Mouse (Mus musculus) small intestine, adult 2 months (tissue): Measurements from ENCODE around the gene Rab3gap1. TPM values are rescaled to one million over a fixed set of nuclear protein-coding genes. Genes with fewer than 3 reads are reported as not detected.

Source experiments
- H3K27ac ChIP-seq: fragments of 200-500 bp; 2 replicates; pipeline ENCODE4 v1.5.1; 2012; ENCODE audit warnings: low read depth, low read length, control low read depth, inconsistent platforms; ENCODE audit not compliant: insufficient read depth
- H3K27me3 ChIP-seq: fragments of 200-500 bp; 2 replicates; pipeline ENCODE4 v1.6.1; 2012; ENCODE audit warnings: mild to moderate bottlenecking, moderate library complexity, low read length, inconsistent platforms; ENCODE audit not compliant: control insufficient read depth, insufficient read depth
- H3K36me3 ChIP-seq: fragments of 200-500 bp; 2 replicates; pipeline ENCODE4 v1.6.1; 2012; ENCODE audit warnings: mild to moderate bottlenecking, low read length, control low read depth, inconsistent platforms; ENCODE audit not compliant: control insufficient read depth, insufficient read depth
- H3K4me1 ChIP-seq: fragments of 200-500 bp; 2 replicates; pipeline ENCODE4 v1.6.1; 2012; ENCODE audit warnings: low read length, inconsistent platforms, mixed read lengths; ENCODE audit not compliant: control insufficient read depth, insufficient read depth, insufficient read length
- H3K4me3 ChIP-seq: fragments of 200-500 bp; 2 replicates; pipeline ENCODE4 v1.5.1; 2012; ENCODE audit warnings: low read depth, mild to moderate bottlenecking, control low read depth, inconsistent platforms, low read length, moderate library complexity
- CTCF ChIP-seq: fragments of 200-500 bp; IDR thresholded peaks from 2 replicates; pipeline ENCODE4 v1.5.1; 2012; ENCODE audit warnings: low read depth, mild to moderate bottlenecking, control low read depth, inconsistent platforms, low read length, moderate library complexity, mixed read lengths; ENCODE audit not compliant: insufficient replicate concordance, insufficient read length; ENCODE audit errors: extremely low read depth
- POLR2A ChIP-seq: fragments of 200-500 bp; IDR thresholded peaks from 2 replicates; pipeline ENCODE4 v1.6.1; 2012; ENCODE audit warnings: low read depth, mild to moderate bottlenecking, control low read depth, inconsistent platforms, low read length, moderate library complexity
- WGBS: fragments of 180-500 bp; shearing (Covaris S2); methylation state at CpG from one replicate; pipeline ENCODE4 v1.1.7; 2018; 5-methylcytosine and 5-hydroxymethylcytosine counted together
- polyA plus RNA-seq: library from polyadenylated mRNA; depleted of rRNA; stranded (reverse); fragments of >200 nt; gene quantifications from 2 replicates; pipeline ENCODE4 v1.2.3, GENCODE M21; 2012

Gene Rab3gap1
- polyA plus RNA-seq, 1 experiment, result 14.6 TPM

DNA sequence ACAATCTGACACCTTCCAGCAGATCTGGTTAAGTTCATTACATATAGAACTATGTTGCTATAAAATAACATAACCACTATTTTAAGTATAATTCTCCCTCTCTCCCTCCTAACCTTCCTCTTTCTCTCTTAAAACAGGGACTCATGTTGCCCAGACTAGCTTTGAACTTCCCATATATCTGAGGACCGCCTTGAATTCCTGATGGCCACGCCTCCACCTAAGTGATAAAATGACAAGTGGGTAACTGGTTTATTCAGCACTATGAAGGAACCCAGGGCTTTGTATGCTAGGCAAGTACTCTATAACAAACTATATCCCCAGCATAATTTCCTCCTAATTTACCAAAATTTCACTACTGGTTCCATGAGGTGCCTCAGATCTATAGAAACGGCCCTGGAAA lies 94.8 kb downstream of the Rab3gap1 start:
- TF ChIP-seq POLR2A, result no peak
- TF ChIP-seq CTCF, result no peak
- no peaks in the 10 kb centered on the region for H3K36me3 ChIP-seq
- no peaks in the 10 kb centered on the region for H3K27me3 ChIP-seq
- no peaks in the 10 kb centered on the region for H3K4me1 ChIP-seq
- WGBS, result 77% methylated on average over 3 of the region's 3 CpGs
- no peak overlapping the region for H3K4me3 ChIP-seq
- no peak overlapping the region for H3K27ac ChIP-seq

DNA sequence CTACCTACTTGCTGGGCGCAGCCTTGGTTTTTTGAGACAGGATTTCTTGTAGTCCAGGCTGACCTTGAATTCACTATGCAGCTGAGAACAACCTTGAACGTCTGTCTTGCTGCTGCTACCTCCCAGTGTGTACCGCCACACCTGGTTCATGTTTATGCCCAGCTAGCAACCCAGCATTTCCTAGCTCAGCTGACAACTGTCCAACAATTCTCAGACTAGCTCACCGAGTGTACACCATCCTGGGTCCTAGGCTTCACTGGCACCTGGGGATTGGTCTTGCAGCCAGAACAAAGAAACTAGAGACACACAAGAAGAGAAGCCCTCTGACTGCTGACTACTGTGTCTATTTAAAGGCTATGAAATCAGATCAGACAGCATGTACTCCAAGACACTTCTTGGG lies 102.3 kb downstream of the Rab3gap1 start:
- WGBS, result 71% methylated on average over 4 of the region's 4 CpGs
- no peak for TF ChIP-seq POLR2A
- no peak for TF ChIP-seq CTCF
- no peaks in the 10 kb centered on the region for H3K27me3 ChIP-seq
- no peak overlapping the region for H3K4me3 ChIP-seq
- H3K4me1 ChIP-seq, result no peaks in the 10 kb centered on the region
- no peak overlapping the region for H3K27ac ChIP-seq
- no peaks in the 10 kb centered on the region for H3K36me3 ChIP-seq

GRCm38 (mm10) chr1:127974082-127974481 lies 105.5 kb downstream of the Rab3gap1 start:
- TF ChIP-seq POLR2A (no peak), CTCF (no peak)
- Histone ChIP-seq H3K4me1 (no peaks in the 10 kb centered on the region), H3K4me3 (no peak overlapping the region), H3K27me3 (no peaks in the 10 kb centered on the region), H3K36me3 (no peaks in the 10 kb centered on the region), H3K27ac (no peak overlapping the region)
- 89% methylated on average over 4 of the region's 4 CpGs for WGBS

DNA sequence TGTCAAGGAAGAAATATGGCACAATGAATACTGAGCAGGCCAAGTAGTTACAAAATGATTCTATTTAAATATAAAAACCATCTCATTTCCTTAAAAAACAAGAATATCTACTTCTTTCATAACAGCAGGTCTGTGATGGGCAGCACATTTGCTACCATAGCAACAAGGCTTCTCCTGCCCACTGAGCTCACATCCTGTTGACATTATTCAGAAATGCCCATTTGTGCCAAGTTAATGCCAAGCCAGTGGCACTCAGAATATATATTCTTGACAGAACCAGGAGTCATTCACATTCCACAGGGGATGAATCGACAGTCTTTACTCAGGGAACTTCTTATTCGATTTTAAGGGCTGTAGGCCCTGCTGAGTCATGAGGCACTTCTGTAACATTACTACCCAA lies 107.1 kb downstream of the Rab3gap1 start:
- H3K36me3 ChIP-seq, result no peaks in the 10 kb centered on the region
- H3K27me3 ChIP-seq, result no peaks in the 10 kb centered on the region
- no peak overlapping the region for H3K4me3 ChIP-seq
- WGBS, result 71% methylated on average over 2 of the region's 2 CpGs
- no peaks in the 10 kb centered on the region for H3K4me1 ChIP-seq
- TF ChIP-seq POLR2A (no peak), CTCF (no peak)
- H3K27ac ChIP-seq, result no peak overlapping the region

DNA sequence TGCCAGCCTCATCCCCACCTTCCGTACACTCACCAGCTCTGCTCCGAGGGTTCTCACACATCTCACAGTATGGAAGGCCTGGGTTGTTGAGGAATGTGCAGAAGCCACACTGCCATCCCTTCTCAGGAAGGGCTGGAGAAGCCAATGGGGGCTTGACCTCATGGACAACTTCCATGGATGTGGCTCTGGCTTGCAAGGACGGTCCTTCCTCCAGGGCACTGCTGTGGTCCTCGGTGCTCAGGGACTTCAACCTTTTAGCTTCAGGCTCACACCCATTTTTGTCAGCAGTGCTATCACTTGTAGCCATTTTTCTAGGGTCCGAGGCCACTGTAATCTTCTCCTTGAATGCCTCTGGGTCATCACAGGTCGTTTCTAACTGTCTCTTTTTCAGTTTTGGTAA lies 107.5 kb downstream of the Rab3gap1 start:
- WGBS, result 84% methylated on average over 6 of the region's 6 CpGs
- Histone ChIP-seq H3K27me3 (no peaks in the 10 kb centered on the region), H3K27ac (no peak overlapping the region), H3K4me3 (no peak overlapping the region), H3K4me1 (no peaks in the 10 kb centered on the region), H3K36me3 (no peaks in the 10 kb centered on the region)
- TF ChIP-seq POLR2A, result no peak
- no peak for TF ChIP-seq CTCF

GRCm38 (mm10) chr1:127978125-127978524 lies 109.6 kb downstream of the Rab3gap1 start:
- Histone ChIP-seq H3K36me3 (no peaks in the 10 kb centered on the region), H3K27ac (no peak overlapping the region), H3K4me3 (no peak overlapping the region), H3K27me3 (no peaks in the 10 kb centered on the region), H3K4me1 (0 out of 2 replicates have a peak, but pooled peaks cover 2% of the 10 kb centered on the region)
- WGBS, result 93% methylated on average over 1 of the region's 1 CpGs
- TF ChIP-seq POLR2A (no peak), CTCF (no peak)

DNA sequence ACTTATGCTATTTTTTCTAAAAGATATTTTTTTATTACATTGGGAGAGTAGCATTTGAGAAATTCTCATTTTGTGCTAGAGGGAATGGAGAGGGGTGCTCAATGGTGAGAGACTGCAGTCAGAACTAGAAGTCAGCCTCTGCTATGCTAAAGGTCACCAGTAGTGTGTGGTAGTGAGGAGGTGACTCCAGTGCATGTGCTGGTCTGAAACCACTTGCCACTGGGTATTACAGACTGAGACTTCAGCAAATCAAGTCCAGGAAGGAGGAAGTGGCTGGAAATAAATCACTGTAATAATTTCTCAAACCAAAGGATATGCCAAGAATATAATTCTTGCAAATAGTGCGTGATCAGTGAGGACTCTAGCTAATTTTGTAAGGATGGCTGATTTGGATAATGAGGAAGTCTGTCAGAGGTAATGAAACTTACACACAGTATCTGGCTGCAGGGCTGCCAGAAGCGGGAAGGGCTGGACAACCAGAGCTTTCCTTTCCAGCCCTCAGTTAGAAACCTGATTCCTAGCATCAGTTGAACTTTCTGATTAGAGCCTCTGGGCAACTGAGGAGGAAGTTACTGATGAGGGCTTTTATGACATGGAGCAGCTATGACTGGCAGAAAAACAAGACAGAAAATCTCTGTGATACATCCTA lies 112.5 kb downstream of the Rab3gap1 start:
- H3K27ac ChIP-seq, result no peak overlapping the region
- 27% methylated on average over 2 of the region's 2 CpGs for WGBS

More for the DNA sequence above, 112.5 kb downstream of the Rab3gap1 start:
- no peaks in the 10 kb centered on the region for H3K36me3 ChIP-seq
- TF ChIP-seq POLR2A (no peak), CTCF (no peak)
- no peak overlapping the region for H3K4me3 ChIP-seq
- peaks cover 5% of the 10 kb centered on the region; the same call in 1 of the 2 replicates for H3K4me1 ChIP-seq
- H3K27me3 ChIP-seq, result no peaks in the 10 kb centered on the region
